Mouse (Mus musculus): ENCODE measurements at regions not wholly inside any gene's neighbourhood (a gene's known extent, or its start where the extent isn't known, plus 50 kb on each side); places are given as distances from the start of the nearest gene placed in this dataset.

GRCm38 (mm10) chr5:39069683-39070082 is 193.1 kb upstream of the Clnk start:
- 43% methylated on average over 3 of the region's 3 CpGs for WGBS
- H3K4me3 ChIP-seq (ENCODE audit: low read depth, low read length), result no peak overlapping the region
- H3K9ac ChIP-seq (ENCODE audit: low read depth, low read length), result no peak overlapping the region
- ATAC-seq, result no peak
- no peaks in the 10 kb centered on the region for H3K36me3 ChIP-seq (ENCODE audit: control insufficient read depth, insufficient read depth, low read length)
- H3K27me3 ChIP-seq (ENCODE audit: control insufficient read depth, insufficient read depth, low read depth, low read length), result no peaks in the 10 kb centered on the region
- no peak overlapping the region for H3K4me2 ChIP-seq (ENCODE audit: low read length)
- H3K4me1 ChIP-seq (ENCODE audit: control insufficient read depth, insufficient read depth, low read length), result no peaks in the 10 kb centered on the region
- 0 out of 2 replicates have a peak, but pooled peaks cover 2% of the 10 kb centered on the region for H3K9me3 ChIP-seq (replicated peaks; ENCODE audit: control insufficient read depth, low read length, poor library complexity, severe bottlenecking)
- H3K27ac ChIP-seq (ENCODE audit: low read length), result no peak overlapping the region

GRCm38 (mm10) chr5:39063061-39063460 is 186.4 kb upstream of the Clnk start:
- H3K9ac ChIP-seq (ENCODE audit: low read depth, low read length), result no peak overlapping the region
- no peaks in the 10 kb centered on the region for H3K4me1 ChIP-seq (ENCODE audit: control insufficient read depth, insufficient read depth, low read length)
- no peak overlapping the region for H3K4me2 ChIP-seq (ENCODE audit: low read length)
- H3K27ac ChIP-seq (ENCODE audit: low read length), result no peak overlapping the region
- no peaks in the 10 kb centered on the region for H3K27me3 ChIP-seq (ENCODE audit: control insufficient read depth, insufficient read depth, low read depth, low read length)
- 87% methylated on average over 3 of the region's 3 CpGs for WGBS
- ATAC-seq, result no peak
- H3K9me3 ChIP-seq (replicated peaks; ENCODE audit: control insufficient read depth, low read length, poor library complexity, severe bottlenecking), result no peaks in the 10 kb centered on the region
- H3K36me3 ChIP-seq (ENCODE audit: control insufficient read depth, insufficient read depth, low read length), result no peaks in the 10 kb centered on the region
- no peak overlapping the region for H3K4me3 ChIP-seq (ENCODE audit: low read depth, low read length)

- Histone ChIP-seq H3K4me3 (ENCODE audit: low read depth, low read length) (no peak overlapping the region), H3K4me1 (ENCODE audit: control insufficient read depth, insufficient read depth, low read length) (no peaks in the 10 kb centered on the region), H3K9ac (ENCODE audit: low read depth, low read length) (no peak overlapping the region), H3K4me2 (ENCODE audit: low read length) (no peak overlapping the region), H3K27ac (ENCODE audit: low read length) (no peak overlapping the region), H3K27me3 (ENCODE audit: control insufficient read depth, insufficient read depth, low read depth, low read length) (no peaks in the 10 kb centered on the region), H3K36me3 (ENCODE audit: control insufficient read depth, insufficient read depth, low read length) (no peaks in the 10 kb centered on the region), H3K9me3 (replicated peaks; ENCODE audit: control insufficient read depth, low read length, poor library complexity, severe bottlenecking) (no peaks in the 10 kb centered on the region)
- ATAC-seq, result no peak
- 80% methylated on average over 8 of the region's 8 CpGs for WGBS
Measured at GRCm38 (mm10) chr5:39052490-39053250, 176.1 kb upstream of the Clnk start.

- WGBS, result 93% methylated on average over 3 of the region's 3 CpGs
Measured at GRCm38 (mm10) chr5:39050512-39050911, 173.9 kb upstream of the Clnk start.

GRCm38 (mm10) chr5:39049141-39049540 is 172.5 kb upstream of the Clnk start:
- Histone ChIP-seq H3K9ac (ENCODE audit: low read depth, low read length) (no peak overlapping the region), H3K4me2 (ENCODE audit: low read length) (no peak overlapping the region), H3K27me3 (ENCODE audit: control insufficient read depth, insufficient read depth, low read depth, low read length) (no peaks in the 10 kb centered on the region), H3K27ac (ENCODE audit: low read length) (no peak overlapping the region), H3K4me3 (ENCODE audit: low read depth, low read length) (no peak overlapping the region), H3K4me1 (ENCODE audit: control insufficient read depth, insufficient read depth, low read length) (no peaks in the 10 kb centered on the region), H3K36me3 (ENCODE audit: control insufficient read depth, insufficient read depth, low read length) (no peaks in the 10 kb centered on the region), H3K9me3 (replicated peaks; ENCODE audit: control insufficient read depth, low read length, poor library complexity, severe bottlenecking) (no peaks in the 10 kb centered on the region)
- WGBS, result 67% methylated on average over 2 of the region's 2 CpGs
- ATAC-seq, result no peak

More at GRCm38 (mm10) chr5:39050512-39050911, 173.9 kb upstream of the Clnk start:
- ATAC-seq, result no peak
- Histone ChIP-seq H3K4me3 (ENCODE audit: low read depth, low read length) (no peak overlapping the region), H3K27me3 (ENCODE audit: control insufficient read depth, insufficient read depth, low read depth, low read length) (no peaks in the 10 kb centered on the region), H3K9ac (ENCODE audit: low read depth, low read length) (no peak overlapping the region), H3K4me1 (ENCODE audit: control insufficient read depth, insufficient read depth, low read length) (no peaks in the 10 kb centered on the region), H3K27ac (ENCODE audit: low read length) (no peak overlapping the region), H3K36me3 (ENCODE audit: control insufficient read depth, insufficient read depth, low read length) (no peaks in the 10 kb centered on the region), H3K9me3 (replicated peaks; ENCODE audit: control insufficient read depth, low read length, poor library complexity, severe bottlenecking) (no peaks in the 10 kb centered on the region), H3K4me2 (ENCODE audit: low read length) (no peak overlapping the region)

- Histone ChIP-seq H3K4me3 (ENCODE audit: low read depth, low read length) (no peak overlapping the region), H3K4me2 (ENCODE audit: low read length) (no peak overlapping the region), H3K4me1 (ENCODE audit: control insufficient read depth, insufficient read depth, low read length) (no peaks in the 10 kb centered on the region), H3K9me3 (replicated peaks; ENCODE audit: control insufficient read depth, low read length, poor library complexity, severe bottlenecking) (no peaks in the 10 kb centered on the region), H3K27me3 (ENCODE audit: control insufficient read depth, insufficient read depth, low read depth, low read length) (no peaks in the 10 kb centered on the region), H3K36me3 (ENCODE audit: control insufficient read depth, insufficient read depth, low read length) (no peaks in the 10 kb centered on the region), H3K9ac (ENCODE audit: low read depth, low read length) (no peak overlapping the region), H3K27ac (ENCODE audit: low read length) (no peak overlapping the region)
- WGBS, result 91% methylated on average over 2 of the region's 2 CpGs
- no peak for ATAC-seq
Measured at GRCm38 (mm10) chr5:39040467-39040866, 163.9 kb upstream of the Clnk start.

- 86% methylated on average over 4 of the region's 4 CpGs for WGBS
- no peak overlapping the region for H3K27ac ChIP-seq (ENCODE audit: low read length)
- H3K36me3 ChIP-seq (ENCODE audit: control insufficient read depth, insufficient read depth, low read length), result no peaks in the 10 kb centered on the region
- H3K4me3 ChIP-seq (ENCODE audit: low read depth, low read length), result no peak overlapping the region
- H3K27me3 ChIP-seq (ENCODE audit: control insufficient read depth, insufficient read depth, low read depth, low read length), result no peaks in the 10 kb centered on the region
- no peak overlapping the region for H3K4me2 ChIP-seq (ENCODE audit: low read length)
- no peaks in the 10 kb centered on the region for H3K4me1 ChIP-seq (ENCODE audit: control insufficient read depth, insufficient read depth, low read length)
- no peaks in the 10 kb centered on the region for H3K9me3 ChIP-seq (replicated peaks; ENCODE audit: control insufficient read depth, low read length, poor library complexity, severe bottlenecking)
- no peak overlapping the region for H3K9ac ChIP-seq (ENCODE audit: low read depth, low read length)
- no peak for ATAC-seq
Measured at GRCm38 (mm10) chr5:39023241-39023640, 146.6 kb upstream of the Clnk start.

- H3K4me3 ChIP-seq (ENCODE audit: low read depth, low read length), result no peak overlapping the region
- H3K4me1 ChIP-seq (ENCODE audit: control insufficient read depth, insufficient read depth, low read length), result no peaks in the 10 kb centered on the region
- no peak overlapping the region for H3K27ac ChIP-seq (ENCODE audit: low read length)
- ATAC-seq, result no peak
- H3K36me3 ChIP-seq (ENCODE audit: control insufficient read depth, insufficient read depth, low read length), result no peaks in the 10 kb centered on the region
- H3K9me3 ChIP-seq (replicated peaks; ENCODE audit: control insufficient read depth, low read length, poor library complexity, severe bottlenecking), result no peaks in the 10 kb centered on the region
- no peak overlapping the region for H3K4me2 ChIP-seq (ENCODE audit: low read length)
- H3K9ac ChIP-seq (ENCODE audit: low read depth, low read length), result no peak overlapping the region
- H3K27me3 ChIP-seq (ENCODE audit: control insufficient read depth, insufficient read depth, low read depth, low read length), result no peaks in the 10 kb centered on the region
- WGBS, result 89% methylated on average over 4 of the region's 4 CpGs
Measured at GRCm38 (mm10) chr5:39000643-39001042, 124.0 kb upstream of the Clnk start.

- 40% methylated on average over 2 of the region's 2 CpGs for WGBS
- H3K36me3 ChIP-seq (ENCODE audit: control insufficient read depth, insufficient read depth, low read length), result no peaks in the 10 kb centered on the region
- ATAC-seq, result no peak
- H3K27me3 ChIP-seq (ENCODE audit: control insufficient read depth, insufficient read depth, low read depth, low read length), result no peaks in the 10 kb centered on the region
- H3K9ac ChIP-seq (ENCODE audit: low read depth, low read length), result no peak overlapping the region
- H3K4me2 ChIP-seq (ENCODE audit: low read length), result no peak overlapping the region
- no peaks in the 10 kb centered on the region for H3K9me3 ChIP-seq (replicated peaks; ENCODE audit: control insufficient read depth, low read length, poor library complexity, severe bottlenecking)
- H3K4me1 ChIP-seq (ENCODE audit: control insufficient read depth, insufficient read depth, low read length), result no peaks in the 10 kb centered on the region
- no peak overlapping the region for H3K27ac ChIP-seq (ENCODE audit: low read length)
- H3K4me3 ChIP-seq (ENCODE audit: low read depth, low read length), result no peak overlapping the region
Measured at GRCm38 (mm10) chr5:38999700-39000099, 123.1 kb upstream of the Clnk start.
